In genomic region chr10:80039559-80039979, GRCm38 (mm10) we compare ENCODE assay signal across 8 mouse cellular contexts. TPM values are rescaled to one million over a fixed set of nuclear protein-coding genes. Genes with fewer than 3 reads are reported as not detected.
DNase-seq lines count a peak whose midpoint lies in the region; ATAC-seq lines count a peak whose summit lies in the region.

Gene Polr2e (minus strand): TSS chr10:80039795.

- peak; percentile 99 for DNase-seq in adipocyte (ENCODE audit: low spot score)
- peak; percentile 98 for DNase-seq in embryo, embryonic 10 days (ENCODE audit: low spot score)
- DNase-seq in gastrocnemius, postnatal 14 days, result peak; percentile 96
- peak; percentile 97 to 98 for DNase-seq in left cerebral cortex, postnatal 10 days (ENCODE audit: extremely low spot score in 1 of 2, low spot score in 2 of 2)
- DNase-seq in right cerebral cortex, postnatal 25 days, result peak; percentile 97
- DNase-seq in urinary bladder, postnatal 4 days (ENCODE audit: low spot score in 2 of 2), result peak; percentile 96 to 97

- peak; percentile 96 for ATAC-seq in inflammation-experienced regulatory T-cells, adult 6 months
- peak; percentile 85 for ATAC-seq in megakaryocyte-erythroid progenitor cell, adult 5-6 weeks (replicated peaks; ENCODE audit: low FRiP score, low TSS enrichment, poor library complexity, severe bottlenecking)

- intact Hi-C loops in gastrocnemius, postnatal 14 days (cut with DNase I; ENCODE audit: low total_unique reads), result loop anchor here (5.0 kb wide), 1 partner anchor 47 kb away; no protein-coding TSS in a partner anchor
- intact Hi-C loops in left cerebral cortex, postnatal 10 days (cut with DNase I), result loop anchor here (5.0 kb wide), 1 partner anchor 52 kb away; the partner anchor contains the start of gene Cnn2

RNA-seq across cellular contexts. Expression of gene Polr2e, which starts in this region (rescaled TPM):
- total RNA-seq in gastrocnemius, postnatal 14 days (2021), result 10 to 100 TPM; 45.3 to 55.6 TPM
- 100 to 1,000 TPM; 137 to 227 (median 211) TPM for polyA plus RNA-seq in inflammation-experienced regulatory T-cells, adult 6 months (2017; shearing (Covaris generic))
- total RNA-seq in left cerebral cortex, postnatal 10 days (2021), result 10 to 100 TPM; 64.1 to 66.0 TPM
- total RNA-seq in megakaryocyte-erythroid progenitor cell, adult 5-6 weeks (2014; fragmentation: Nextera tagmentation), result 145 and 157 TPM in 2 replicates
- 142 and 150 TPM in 2 replicates for total RNA-seq in megakaryocyte-erythroid progenitor cell, adult 5-6 weeks (2017)

Comparison
In these comparisons a context has a peak if more than half of its experiments do, and no peak if none do; other contexts are left out.
1. Peak in every context shown above with its lines: DNase-seq and ATAC-seq.